Mouse (Mus musculus): ENCODE results near the gene Aak1. TPM values are rescaled to one million over a fixed set of nuclear protein-coding genes. Genes with fewer than 3 reads are reported as not detected.
A peak's percentile ranks its signal among the peaks of the same experiment; 100 is the strongest.

Aak1 gene
- polyA plus RNA-seq (2016; fragmentation: Nextera tagmentation; extraction: Ambion mirVana): 33.5 and 36.2 TPM in 2 replicates

DNA sequence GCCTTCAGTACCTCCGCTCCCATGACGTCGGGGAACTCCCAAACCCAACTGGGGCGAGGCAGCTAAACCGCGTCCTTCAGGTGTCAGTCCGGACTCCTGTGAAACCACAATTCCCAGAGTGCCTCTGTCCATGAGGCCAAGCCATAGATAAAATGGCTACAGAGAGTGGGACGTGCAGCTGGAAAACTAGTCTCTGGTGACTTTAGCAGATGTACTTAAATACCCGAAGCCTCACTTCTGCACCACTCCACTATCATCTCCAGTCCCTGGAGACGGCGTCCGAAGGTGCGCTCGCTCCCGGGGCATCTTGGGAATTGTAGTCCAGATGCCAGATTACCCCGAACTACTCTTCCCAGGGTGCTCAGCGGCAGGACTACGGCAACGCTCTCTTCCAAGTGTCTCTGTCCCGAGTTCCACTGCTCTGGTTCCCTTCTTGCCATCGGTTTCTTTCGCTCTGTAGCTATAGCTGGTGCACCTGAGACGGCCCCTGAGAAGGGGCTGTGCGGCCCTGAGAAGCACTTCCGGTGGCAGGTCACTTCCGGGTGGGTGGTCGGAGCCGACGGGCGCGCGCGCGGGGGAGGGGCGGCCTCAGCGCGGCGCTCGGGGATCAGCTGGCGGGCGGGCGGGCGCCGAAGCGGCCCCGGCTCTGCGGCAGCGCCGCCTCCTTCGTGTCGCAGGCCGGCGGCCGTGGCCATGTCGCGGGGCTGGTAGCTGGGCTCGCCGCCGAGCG is at the start of gene Aak1:
TSS of gene Aak1 (plus strand) at position 603 of the 730 bp plus-strand sequence.
- Histone ChIP-seq H3K9me3 (replicated peaks) (no peaks in the 10 kb centered on the region), H3K9ac (peak within 1 kb of the TSS; percentile 93), H3K27ac (ENCODE audit: poor library complexity, severe bottlenecking) (peak within 1 kb of the TSS; percentile 97), H3K36me3 (peaks cover 8% of the 10 kb centered on the region), H3K4me3 (peak within 1 kb of the TSS; percentile 93), H3K27me3 (replicated peaks) (no peaks in the 10 kb centered on the region), H3K4me2 (peak within 1 kb of the TSS; percentile 92), H3K4me1 (replicated peaks) (peaks cover 40% of the 10 kb centered on the region)
- under 1% methylated on average over 60 of the region's 60 CpGs for WGBS
- ATAC-seq (ENCODE audit: insufficient number of reproducible peaks, low FRiP score): peak; percentile 91

- ATAC-seq (ENCODE audit: insufficient number of reproducible peaks, low FRiP score): no peak
- no peaks in the 10 kb centered on the region for H3K4me1 ChIP-seq (replicated peaks)
- H3K4me2 ChIP-seq: no peak overlapping the region
- H3K36me3 ChIP-seq: no peaks in the 10 kb centered on the region
- WGBS: 75% methylated on average over 3 of the region's 3 CpGs
- peaks cover 30% of the 10 kb centered on the region for H3K27me3 ChIP-seq (replicated peaks)
- H3K9ac ChIP-seq: no peak overlapping the region
- no peak overlapping the region for H3K27ac ChIP-seq (ENCODE audit: poor library complexity, severe bottlenecking)
- H3K4me3 ChIP-seq: no peak overlapping the region
- H3K9me3 ChIP-seq (replicated peaks): no peaks in the 10 kb centered on the region
Observed at GRCm38 (mm10) chr6:86800467-86800866, 48.9 kb upstream of the Aak1 start.

DNA sequence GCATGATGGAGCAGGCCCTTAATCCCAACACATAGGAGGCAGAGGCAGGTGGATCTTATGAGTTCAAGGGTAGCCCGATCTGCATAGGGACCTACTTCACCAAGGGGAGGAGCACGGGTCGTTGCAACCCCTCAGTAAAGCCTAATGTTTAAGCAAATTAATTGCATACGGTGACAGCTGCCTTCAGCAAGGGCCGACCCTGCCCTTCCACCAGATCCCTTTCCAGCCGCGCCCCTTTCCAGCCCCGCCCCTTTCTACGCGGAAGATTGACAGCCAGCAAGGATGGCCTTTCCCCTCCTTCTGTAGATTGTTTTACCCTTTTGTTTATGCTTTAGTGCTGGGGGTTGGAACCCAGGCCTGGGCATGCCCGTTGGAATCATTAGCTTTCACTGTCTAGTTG is 47.9 kb upstream of the Aak1 start:
- H3K9ac ChIP-seq: no peak overlapping the region
- H3K4me1 ChIP-seq (replicated peaks): no peaks in the 10 kb centered on the region
- H3K27me3 ChIP-seq (replicated peaks): peaks cover 23% of the 10 kb centered on the region
- ATAC-seq (ENCODE audit: insufficient number of reproducible peaks, low FRiP score): no peak
- no peak overlapping the region for H3K4me2 ChIP-seq
- no peak overlapping the region for H3K27ac ChIP-seq (ENCODE audit: poor library complexity, severe bottlenecking)
- 31% methylated on average over 11 of the region's 11 CpGs for WGBS
- H3K36me3 ChIP-seq: no peaks in the 10 kb centered on the region
- no peaks in the 10 kb centered on the region for H3K9me3 ChIP-seq (replicated peaks)
- no peak overlapping the region for H3K4me3 ChIP-seq

DNA sequence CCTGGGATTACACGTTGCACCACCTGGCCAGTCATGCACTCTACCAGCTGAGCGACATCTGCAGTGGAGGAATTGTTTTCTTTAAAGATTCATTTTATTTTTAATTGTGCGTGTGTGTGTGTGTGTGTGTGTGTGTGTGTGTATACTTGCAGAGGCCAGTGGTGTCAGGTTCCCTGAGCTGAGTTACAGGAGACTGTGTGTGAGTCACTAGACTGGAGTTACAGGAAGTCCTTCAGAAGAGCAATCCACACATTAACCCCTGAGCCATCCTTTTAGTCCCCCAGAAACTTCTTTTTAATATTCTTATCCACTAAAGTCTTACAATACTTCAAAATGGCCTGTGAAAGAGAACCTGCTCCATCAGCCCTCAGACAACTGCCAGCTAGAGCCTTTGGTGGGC is 44.7 kb upstream of the Aak1 start:
- no peaks in the 10 kb centered on the region for H3K36me3 ChIP-seq
- no peak overlapping the region for H3K4me3 ChIP-seq
- no peaks in the 10 kb centered on the region for H3K4me1 ChIP-seq (replicated peaks)
- no peak for ATAC-seq (ENCODE audit: insufficient number of reproducible peaks, low FRiP score)
- H3K27me3 ChIP-seq (replicated peaks): peaks cover 7% of the 10 kb centered on the region
- no peak overlapping the region for H3K4me2 ChIP-seq
- H3K9me3 ChIP-seq (replicated peaks): no peaks in the 10 kb centered on the region
- WGBS: 74% methylated on average over 3 of the region's 3 CpGs
- no peak overlapping the region for H3K27ac ChIP-seq (ENCODE audit: poor library complexity, severe bottlenecking)
- H3K9ac ChIP-seq: no peak overlapping the region

GRCm38 (mm10) chr6:86806455-86807086 is 42.7 kb upstream of the Aak1 start:
- under 1% methylated on average over 5 of the region's 5 CpGs for WGBS
- Histone ChIP-seq H3K27me3 (replicated peaks) (peaks cover 7% of the 10 kb centered on the region), H3K36me3 (no peaks in the 10 kb centered on the region), H3K4me1 (replicated peaks) (no peaks in the 10 kb centered on the region), H3K9me3 (replicated peaks) (no peaks in the 10 kb centered on the region), H3K27ac (ENCODE audit: poor library complexity, severe bottlenecking) (no peak overlapping the region), H3K4me3 (no peak overlapping the region), H3K9ac (no peak overlapping the region), H3K4me2 (no peak overlapping the region)
- 0 out of 2 replicates have a peak, but pooled peaks have one; percentile 22 for ATAC-seq (ENCODE audit: insufficient number of reproducible peaks, low FRiP score)

- peaks cover 15% of the 10 kb centered on the region for H3K4me1 ChIP-seq (replicated peaks)
- ATAC-seq (ENCODE audit: insufficient number of reproducible peaks, low FRiP score): no peak
- H3K27me3 ChIP-seq (replicated peaks): peaks cover 6% of the 10 kb centered on the region
- no peak overlapping the region for H3K27ac ChIP-seq (ENCODE audit: poor library complexity, severe bottlenecking)
- H3K4me3 ChIP-seq: no peak overlapping the region
- no peak overlapping the region for H3K4me2 ChIP-seq
- H3K36me3 ChIP-seq: no peaks in the 10 kb centered on the region
- no peak overlapping the region for H3K9ac ChIP-seq
- WGBS: 43% methylated on average over 4 of the region's 4 CpGs
- no peaks in the 10 kb centered on the region for H3K9me3 ChIP-seq (replicated peaks)
Observed at GRCm38 (mm10) chr6:86812919-86813318, 36.4 kb upstream of the Aak1 start.

GRCm38 (mm10) chr6:86813341-86813740 is 36.0 kb upstream of the Aak1 start:
- ATAC-seq (ENCODE audit: insufficient number of reproducible peaks, low FRiP score): no peak
- Histone ChIP-seq H3K4me1 (replicated peaks) (peaks cover 15% of the 10 kb centered on the region), H3K4me2 (no peak overlapping the region), H3K27ac (ENCODE audit: poor library complexity, severe bottlenecking) (no peak overlapping the region), H3K9ac (no peak overlapping the region), H3K36me3 (no peaks in the 10 kb centered on the region), H3K27me3 (replicated peaks) (peaks cover 1% of the 10 kb centered on the region; the same call in 1 of the 2 replicates), H3K4me3 (no peak overlapping the region), H3K9me3 (replicated peaks) (no peaks in the 10 kb centered on the region)
- WGBS: 17% methylated on average over 3 of the region's 3 CpGs

DNA sequence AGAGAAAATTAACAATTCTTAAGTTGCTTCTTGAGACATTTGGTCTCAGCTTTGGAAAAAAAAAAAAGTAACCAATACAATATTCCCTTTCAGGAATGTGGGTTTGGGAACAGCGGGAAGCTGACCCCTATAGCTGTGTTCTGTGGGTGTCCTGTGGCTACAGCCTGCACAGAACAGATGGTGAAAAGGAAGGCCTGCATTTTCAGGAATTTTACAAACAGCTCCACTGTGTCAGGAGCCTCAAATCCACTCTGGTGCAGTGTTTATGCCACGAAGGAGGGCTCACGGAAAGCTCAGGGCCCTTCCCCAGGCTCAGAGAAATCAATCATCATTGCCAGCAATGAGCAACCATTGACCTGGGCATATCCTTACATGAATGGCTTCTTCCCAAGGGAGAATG is 34.4 kb upstream of the Aak1 start:
- no peak overlapping the region for H3K9ac ChIP-seq
- H3K36me3 ChIP-seq: no peaks in the 10 kb centered on the region
- 59% methylated on average over 3 of the region's 3 CpGs for WGBS
- H3K4me3 ChIP-seq: no peak overlapping the region
- H3K9me3 ChIP-seq (replicated peaks): no peaks in the 10 kb centered on the region
- H3K4me2 ChIP-seq: peak overlapping the region; percentile 54
- ATAC-seq (ENCODE audit: insufficient number of reproducible peaks, low FRiP score): no peak
- no peak overlapping the region for H3K27ac ChIP-seq (ENCODE audit: poor library complexity, severe bottlenecking)
- peaks cover 15% of the 10 kb centered on the region for H3K4me1 ChIP-seq (replicated peaks)
- H3K27me3 ChIP-seq (replicated peaks): no peaks in the 10 kb centered on the region

DNA sequence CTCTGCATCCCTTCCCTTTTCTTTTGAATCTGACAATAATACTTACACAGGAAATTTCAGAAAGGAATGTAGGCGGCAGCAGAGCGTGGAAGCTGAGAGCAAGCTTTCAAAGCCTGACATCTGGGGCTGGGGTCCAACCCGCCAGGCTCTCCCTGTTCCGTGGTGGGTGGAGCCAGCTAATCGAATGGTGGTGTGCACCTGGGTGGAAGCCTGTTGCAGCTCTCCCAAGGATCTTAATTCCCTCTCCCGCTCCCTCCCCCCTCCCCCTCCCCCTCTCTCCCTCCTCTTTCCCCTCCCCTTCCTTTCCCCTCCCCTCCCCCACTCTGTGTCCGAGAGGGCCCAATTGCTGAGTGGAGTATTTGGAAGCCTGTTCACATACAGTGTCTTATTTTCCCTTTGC is 33.9 kb upstream of the Aak1 start:
- Histone ChIP-seq H3K4me3 (0 out of 2 replicates have a peak overlapping the region, but pooled peaks have one; percentile 12), H3K4me1 (replicated peaks) (peaks cover 15% of the 10 kb centered on the region), H3K27me3 (replicated peaks) (no peaks in the 10 kb centered on the region), H3K4me2 (peak overlapping the region; percentile 54), H3K9me3 (replicated peaks) (no peaks in the 10 kb centered on the region), H3K36me3 (no peaks in the 10 kb centered on the region), H3K9ac (no peak overlapping the region), H3K27ac (ENCODE audit: poor library complexity, severe bottlenecking) (no peak overlapping the region)
- ATAC-seq (ENCODE audit: insufficient number of reproducible peaks, low FRiP score): no peak
- WGBS: 1% methylated on average over 7 of the region's 7 CpGs

DNA sequence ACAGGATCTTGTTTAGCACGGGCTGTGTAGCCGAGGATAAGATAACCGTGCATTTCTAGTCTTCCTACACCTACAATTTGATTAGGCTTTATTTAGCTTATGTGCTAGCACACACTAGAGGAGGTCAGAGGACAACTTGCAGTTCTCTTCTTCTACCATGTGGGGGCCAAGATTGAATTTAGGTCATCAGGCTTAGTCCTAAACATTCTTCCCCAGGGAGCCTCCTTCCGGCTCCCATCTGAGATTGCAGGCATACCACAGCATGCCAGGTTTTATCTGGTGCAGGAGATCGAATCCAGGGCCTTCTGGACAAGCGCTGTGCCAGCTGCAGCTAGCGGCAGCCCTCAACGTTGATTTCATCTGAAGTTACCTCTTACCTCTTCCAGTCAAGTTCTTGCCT is 32.7 kb upstream of the Aak1 start:
- Histone ChIP-seq H3K27ac (ENCODE audit: poor library complexity, severe bottlenecking) (no peak overlapping the region), H3K9me3 (replicated peaks) (no peaks in the 10 kb centered on the region), H3K4me2 (no peak overlapping the region), H3K9ac (no peak overlapping the region), H3K4me3 (no peak overlapping the region), H3K36me3 (no peaks in the 10 kb centered on the region), H3K4me1 (replicated peaks) (peaks cover 15% of the 10 kb centered on the region), H3K27me3 (replicated peaks) (no peaks in the 10 kb centered on the region)
- no peak for ATAC-seq (ENCODE audit: insufficient number of reproducible peaks, low FRiP score)
- WGBS: 5% methylated on average over 8 of the region's 8 CpGs

DNA sequence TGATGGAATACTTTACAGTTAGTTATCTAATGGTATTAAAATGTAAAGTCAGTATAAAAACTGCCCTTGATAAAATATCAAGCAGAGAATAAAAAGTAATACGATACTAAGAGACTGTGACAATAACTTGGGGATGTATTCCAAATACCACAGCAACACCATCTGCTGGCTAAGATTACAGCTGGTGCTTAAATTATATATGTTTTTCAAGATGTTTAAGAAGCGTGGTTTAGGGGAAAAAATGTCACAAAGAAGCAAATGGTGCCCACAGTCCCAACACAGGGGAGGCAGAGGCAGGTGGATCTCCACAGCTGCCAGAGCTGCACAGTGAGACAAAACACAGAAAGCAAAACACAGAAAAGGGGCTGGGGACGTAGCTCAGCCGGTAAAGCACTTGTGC is 30.4 kb upstream of the Aak1 start:
- H3K9ac ChIP-seq: no peak overlapping the region
- no peaks in the 10 kb centered on the region for H3K36me3 ChIP-seq
- no peak for ATAC-seq (ENCODE audit: insufficient number of reproducible peaks, low FRiP score)
- H3K27ac ChIP-seq (ENCODE audit: poor library complexity, severe bottlenecking): no peak overlapping the region
- no peaks in the 10 kb centered on the region for H3K9me3 ChIP-seq (replicated peaks)
- H3K4me3 ChIP-seq: no peak overlapping the region
- WGBS: 74% methylated on average over 4 of the region's 4 CpGs
- no peaks in the 10 kb centered on the region for H3K27me3 ChIP-seq (replicated peaks)
- no peak overlapping the region for H3K4me2 ChIP-seq
- H3K4me1 ChIP-seq (replicated peaks): peaks cover 33% of the 10 kb centered on the region

All from heart, embryonic 12.5 days (tissue).